Comparison of ENCODE assay signal across 14 mouse cellular contexts in genomic region chr1:184860276-184860675, GRCm38 (mm10). TPM values are rescaled to one million over a fixed set of nuclear protein-coding genes. Genes with fewer than 3 reads are reported as not detected.
DNase-seq lines count a peak whose midpoint lies in the region; ATAC-seq lines count a peak whose summit lies in the region.
"Had no signal": no experiment of that assay in that cellular context is flagged by ENCODE, and none has a peak within 500 bp of the region (broad histone marks: within the 10 kb centered on the region; RNA-seq: fewer than 3 reads in every experiment).

No protein-coding gene starts in this region.

- H3K9ac ChIP-seq in lung, embryonic 16.5 days (ENCODE audit: low read length), result no peak overlapping the region
- H3K9ac ChIP-seq: embryonic facial prominence, embryonic 13.5 days; limb, embryonic 12.5 days had no signal

- intact Hi-C loops in left cerebral cortex, postnatal 4 days (cut with DNase I), result no loop called here

- DNase-seq in kidney, adult 18-20 months, result peak; percentile 21
- DNase-seq in kidney, adult 11 months, result no peak
- DNase-seq in heart, embryonic 10.5 days (ENCODE audit: low spot score), result no peak
- DNase-seq in left cerebral cortex, postnatal 4 days, result no peak
- no peak for DNase-seq in frontal cortex, postnatal 36 days (ENCODE audit: low spot score in 2 of 2)
- DNase-seq: cerebellum, adult 8-10 months; gastrocnemius, postnatal 25 days had no signal

- no peaks in the 10 kb centered on the region for H3K36me3 ChIP-seq in heart, embryonic 10.5 days
- H3K36me3 ChIP-seq in lung, embryonic 16.5 days (ENCODE audit: control insufficient read depth, insufficient read depth, low read length), result no peaks in the 10 kb centered on the region
- H3K36me3 ChIP-seq: embryonic facial prominence, embryonic 13.5 days; limb, embryonic 12.5 days had no signal

- no peak overlapping the region for H3K4me2 ChIP-seq in lung, embryonic 16.5 days (ENCODE audit: low read depth, low read length)
- H3K4me2 ChIP-seq: embryonic facial prominence, embryonic 13.5 days; limb, embryonic 12.5 days had no signal

- peaks cover 30% of the 10 kb centered on the region for H3K4me1 ChIP-seq in brown adipose tissue, adult 24 weeks (ENCODE audit: control insufficient read depth, insufficient read depth, insufficient read length, low read length)
- H3K4me1 ChIP-seq in heart, embryonic 10.5 days, result peaks cover 17% of the 10 kb centered on the region
- H3K4me1 ChIP-seq in lung, embryonic 16.5 days (replicated peaks; ENCODE audit: control insufficient read depth, insufficient read depth, low read length), result peaks cover 3% of the 10 kb centered on the region; the same call in 1 of the 2 replicates
- H3K4me1 ChIP-seq: embryonic facial prominence, embryonic 13.5 days; limb, embryonic 12.5 days had no signal

- no peak overlapping the region for H3K4me3 ChIP-seq in brown adipose tissue, adult 24 weeks (ENCODE audit: insufficient read depth, low read depth, low read length)
- H3K4me3 ChIP-seq in heart, embryonic 10.5 days, result no peak overlapping the region
- H3K4me3 ChIP-seq in lung, embryonic 16.5 days (ENCODE audit: low read length), result no peak overlapping the region
- H3K4me3 ChIP-seq: embryonic facial prominence, embryonic 13.5 days; limb, embryonic 12.5 days; myocyte had no signal

- 45% methylated on average over 3 of the region's 3 CpGs for WGBS in heart, embryonic 10.5 days
- WGBS in lung, embryonic 16.5 days, result 30% methylated on average over 3 of the region's 3 CpGs

- ATAC-seq in lung, embryonic 16.5 days (ENCODE audit: low read depth), result peak; percentile 46
- ATAC-seq in monocyte, adult 5-6 weeks (replicated peaks; ENCODE audit: insufficient number of reproducible peaks, low FRiP score, low TSS enrichment, poor library complexity, severe bottlenecking), result no peak
- ATAC-seq: forebrain, embryonic 14.5 days had no signal

- H3K27me3 ChIP-seq in heart, embryonic 10.5 days (ENCODE audit: insufficient read depth, poor library complexity, severe bottlenecking), result 0 out of 2 replicates have a peak, but pooled peaks cover 4% of the 10 kb centered on the region
- no peaks in the 10 kb centered on the region for H3K27me3 ChIP-seq in lung, embryonic 16.5 days (ENCODE audit: control insufficient read depth, insufficient read depth, low read depth, low read length)
- H3K27me3 ChIP-seq: embryonic facial prominence, embryonic 13.5 days had no signal

- H3K9me3 ChIP-seq in heart, embryonic 10.5 days, result no peaks in the 10 kb centered on the region
- no peaks in the 10 kb centered on the region for H3K9me3 ChIP-seq in lung, embryonic 16.5 days (ENCODE audit: control insufficient read depth, low read length)
- H3K9me3 ChIP-seq: embryonic facial prominence, embryonic 13.5 days; limb, embryonic 12.5 days had no signal

- H3K27ac ChIP-seq in brown adipose tissue, adult 24 weeks (replicated peaks; ENCODE audit: low read depth, low read length), result peak overlapping the region; percentile 38
- H3K27ac ChIP-seq in heart, embryonic 10.5 days, result peak overlapping the region; percentile 56; the same call in 1 of the 2 replicates
- H3K27ac ChIP-seq in lung, embryonic 16.5 days (ENCODE audit: low read length), result peak overlapping the region; percentile 58
- H3K27ac ChIP-seq: embryonic facial prominence, embryonic 13.5 days; limb, embryonic 12.5 days had no signal

RNA-seq across cellular contexts. Expression of gene Marc2, which starts 14.0 kb away (rescaled TPM):
- polyA plus RNA-seq in brown adipose tissue, adult 24 weeks (2012; ENCODE audit: insufficient read depth, insufficient read length, missing spikeins), result 234 and 326 TPM in 2 replicates
- 72.9 and 98.6 TPM in 2 replicates for polyA plus RNA-seq in heart, embryonic 10.5 days (2016; fragmentation: Nextera tagmentation; extraction: Ambion mirVana)
- 154 and 166 TPM in 2 replicates for polyA plus RNA-seq in lung, embryonic 16.5 days (2015; fragmentation: Nextera tagmentation; extraction: Ambion mirVana)
- 10 to 100 TPM; 84.0 to 86.4 TPM for total RNA-seq in left cerebral cortex, postnatal 4 days (2021)
- total RNA-seq in monocyte, adult 5-6 weeks (2017), result 44.9 to 78.1 TPM (median 60.4 TPM) in 3 replicates

RNA-seq across cellular contexts. Expression of gene C130074G19Rik, which starts 22.7 kb away (rescaled TPM):
- polyA plus RNA-seq in brown adipose tissue, adult 24 weeks (2012; ENCODE audit: insufficient read depth, insufficient read length, missing spikeins), result 86.6 and 95.5 TPM in 2 replicates
- polyA plus RNA-seq in heart, embryonic 10.5 days (2016; fragmentation: Nextera tagmentation; extraction: Ambion mirVana), result 0.22 and 0.82 TPM in 2 replicates
- 2.6 and 3.0 TPM in 2 replicates for polyA plus RNA-seq in lung, embryonic 16.5 days (2015; fragmentation: Nextera tagmentation; extraction: Ambion mirVana)
- total RNA-seq in left cerebral cortex, postnatal 4 days (2021), result 10 to 100 TPM; 14.0 to 16.5 TPM
- not detected in 3 replicates for total RNA-seq in monocyte, adult 5-6 weeks (2017)

RNA-seq across cellular contexts. Expression of gene Marc1, which starts 49.2 kb away (rescaled TPM):
- polyA plus RNA-seq in brown adipose tissue, adult 24 weeks (2012; ENCODE audit: insufficient read depth, insufficient read length, missing spikeins), result 13.6 and 14.3 TPM in 2 replicates
- polyA plus RNA-seq in heart, embryonic 10.5 days (2016; fragmentation: Nextera tagmentation; extraction: Ambion mirVana), result 0.21 and 0.70 TPM in 2 replicates
- 0.15 and 0.79 TPM in 2 replicates for polyA plus RNA-seq in lung, embryonic 16.5 days (2015; fragmentation: Nextera tagmentation; extraction: Ambion mirVana)
- total RNA-seq in left cerebral cortex, postnatal 4 days (2021), result under 1 TPM in 1 of 2 experiments, not detected in 1; 0.28 TPM
- total RNA-seq in monocyte, adult 5-6 weeks (2017), result not detected in 3 replicates
- polyA plus RNA-seq: embryonic facial prominence, embryonic 13.5 days; forebrain, embryonic 14.5 days; limb, embryonic 12.5 days; myocyte had no signal

Comparison
In these comparisons a context has a peak if more than half of its experiments do, and no peak if none do; other contexts are left out.
1. RNA of gene C130074G19Rik, which starts 22.7 kb away (polyA plus RNA-seq): 86.6 to 95.5 TPM in brown adipose tissue, adult 24 weeks; 2.6 to 3.0 TPM in lung, embryonic 16.5 days and 0.22 to 0.82 TPM in heart, embryonic 10.5 days; every median in the first group is over 10 times any median in the second.
2. Peak in every context shown above with its lines, with median percentiles within 50 percentile points of each other: H3K27ac ChIP-seq.